Mouse (Mus musculus) G1E (cell line): ENCODE results near the gene Ntm.

Source experiments
- CTCF ChIP-seq: IDR thresholded peaks from 2 replicates; pipeline ENCODE4 v1.5.1; 2012; ENCODE audit warnings: low read depth, low read length, inconsistent platforms, mixed read lengths
- GATA1 ChIP-seq: IDR thresholded peaks from 2 replicates; pipeline ENCODE4 v1.6.1; 2012; ENCODE audit warnings: borderline replicate concordance, low read length, inconsistent platforms, mixed read lengths
- POLR2AphosphoS5 ChIP-seq: IDR thresholded peaks from 2 replicates; pipeline ENCODE4 v1.6.1; 2012; ENCODE audit warnings: low read depth, low read length, inconsistent platforms; ENCODE audit not compliant: insufficient replicate concordance
- TAL1 ChIP-seq: conservative IDR thresholded peaks from 2 replicates; pipeline ENCODE4 v1.6.1; 2012; ENCODE audit warnings: low read depth, low read length, inconsistent platforms, mixed read lengths

DNA sequence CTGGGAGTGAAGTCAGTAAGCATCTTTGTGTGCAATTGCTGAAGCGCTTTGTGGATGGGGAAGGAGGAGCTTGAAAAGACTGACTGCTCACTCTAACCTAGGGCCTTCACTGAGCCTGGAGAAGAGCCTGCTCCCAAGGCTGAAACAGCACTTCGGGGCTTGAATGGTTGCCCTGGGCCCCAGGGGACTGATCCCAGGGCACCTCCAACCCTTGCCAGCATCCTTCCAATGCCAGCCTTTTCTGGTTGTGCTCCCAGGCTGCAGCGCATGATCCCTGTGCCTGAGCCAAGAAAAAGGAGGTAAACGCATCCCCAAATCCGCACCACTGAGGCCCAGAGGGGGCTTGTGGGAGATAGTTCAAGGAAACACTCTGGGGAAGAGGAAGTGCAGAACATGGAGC is 128.0 kb downstream of the Ntm start:
- no peak for TF ChIP-seq CTCF
- no peak for TF ChIP-seq GATA1
- TF ChIP-seq TAL1: no peak
- no peak for TF ChIP-seq POLR2AphosphoS5
